Mouse (Mus musculus) embryonic fibroblast, embryonic 13.5 days (primary cell): ENCODE results near the gene Olfr644.

Source experiments
- CTCF ChIP-seq: IDR thresholded peaks from 2 replicates; pipeline ENCODE4 v1.5.1; 2011; ENCODE audit warnings: mild to moderate bottlenecking, control low read depth, low read length, moderate library complexity, borderline replicate concordance; ENCODE audit not compliant: insufficient read depth
- POLR2A ChIP-seq: IDR thresholded peaks from 2 replicates; pipeline ENCODE4 v1.6.1; 2011; ENCODE audit warnings: low read depth, mild to moderate bottlenecking, control low read depth, low read length, moderate library complexity

DNA sequence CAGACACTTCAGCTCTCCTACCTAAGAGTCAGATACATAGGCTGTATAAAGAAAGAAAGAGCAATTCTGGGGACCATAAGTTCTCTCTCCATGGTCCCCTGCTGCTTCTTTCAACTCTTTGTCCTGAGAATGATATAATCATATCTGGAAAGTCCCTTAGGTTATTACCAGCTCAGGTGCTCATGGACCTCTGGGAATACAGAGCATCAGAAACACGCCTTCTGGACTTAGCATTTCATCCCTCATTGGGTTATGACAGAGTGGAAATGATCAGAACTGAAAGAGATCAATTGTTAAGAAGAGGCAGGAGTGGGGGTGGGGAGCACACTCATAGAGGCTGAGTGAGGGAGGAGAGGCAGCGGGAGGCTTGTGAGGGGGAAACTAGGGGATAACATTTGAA lies at the start of gene Olfr644:
- no peak for TF ChIP-seq CTCF
- no peak for TF ChIP-seq POLR2A
